Mouse (Mus musculus) CH12.LX (cell line): ENCODE data around the gene Fam72a.

Experiments used
- BHLHE40 ChIP-seq: IDR thresholded peaks from 2 replicates; pipeline ENCODE4 v1.6.1; 2011; ENCODE audit warnings: mild to moderate bottlenecking, low read depth, low read length, improper control_type of control experiment
- CTCF ChIP-seq, 2 experiments: IDR thresholded peaks in 1 of 2; conservative IDR thresholded peaks in 1 of 2; 2 replicates each; pipeline ENCODE4 v1.5.1; 2011 to 2012; ENCODE audit warnings: low read depth in 2 of 2, low read length in 2 of 2, improper control_type of control experiment in 1 of 2, inconsistent platforms in 1 of 2, mild to moderate bottlenecking in 1 of 2, moderate library complexity in 1 of 2
- ELF1 ChIP-seq: IDR thresholded peaks from 2 replicates; pipeline ENCODE4 v1.6.1; 2014; ENCODE audit warnings: low read depth, mild to moderate bottlenecking, inconsistent platforms, low read length, improper control_type of control experiment
- EP300 ChIP-seq: IDR thresholded peaks from 2 replicates; pipeline ENCODE4 v1.6.1; 2011; ENCODE audit warnings: low read length, improper control_type of control experiment
- HCFC1 ChIP-seq: IDR thresholded peaks from 2 replicates; pipeline ENCODE4 v1.6.1; 2012; ENCODE audit warnings: low read depth, mild to moderate bottlenecking, inconsistent platforms, low read length, improper control_type of control experiment
- MAX ChIP-seq: IDR thresholded peaks from 2 replicates; pipeline ENCODE4 v1.6.1; 2011; ENCODE audit warnings: low read length, improper control_type of control experiment
- NELFE ChIP-seq: IDR thresholded peaks from 2 replicates; pipeline ENCODE4 v1.6.1; 2011; ENCODE audit warnings: low read depth, low read length, improper control_type of control experiment
- POLR2A ChIP-seq: IDR thresholded peaks from 2 replicates; pipeline ENCODE4 v1.6.1; 2011; ENCODE audit warnings: low read depth, mild to moderate bottlenecking, improper control_type of control experiment, low read length
- POLR2AphosphoS2 ChIP-seq: IDR thresholded peaks from 2 replicates; pipeline ENCODE4 v1.6.1; 2011; ENCODE audit warnings: low read depth, low read length, improper control_type of control experiment
- RCOR1 ChIP-seq: conservative IDR thresholded peaks from 2 replicates; pipeline ENCODE4 v1.6.1; 2012; ENCODE audit warnings: low read depth, mild to moderate bottlenecking, inconsistent platforms, low read length, improper control_type of control experiment
- USF1 ChIP-seq: IDR thresholded peaks from 2 replicates; pipeline ENCODE4 v1.6.1; 2014; ENCODE audit warnings: low read depth, mild to moderate bottlenecking, inconsistent platforms, low read length, improper control_type of control experiment

- TF ChIP-seq EP300 (no peak), POLR2A (no peak), NELFE (no peak), USF1 (no peak), CTCF (conservative IDR thresholded peaks at IDR 0.05 in 1 of 2, IDR thresholded peaks at IDR 0.05 in 1 of 2; ENCODE audit: low read depth in 2 of 2, low read length in 2 of 2) (no peak), BHLHE40 (no peak), RCOR1 (no peak), MAX (no peak), ELF1 (no peak), POLR2AphosphoS2 (no peak), HCFC1 (no peak)
Measured at GRCm38 (mm10) chr1:131580389-131580788, 52.7 kb downstream of the Fam72a start.
